Mouse (Mus musculus): ENCODE results near the gene Taar1. TPM values are rescaled to one million over a fixed set of nuclear protein-coding genes. Genes with fewer than 3 reads are reported as not detected.

Taar1 gene
- polyA plus RNA-seq (2015; fragmentation: Nextera tagmentation; extraction: Ambion mirVana): not detected in 2 replicates

GRCm38 (mm10) chr10:23920056-23920455 is at the start of gene Taar1:
TSS of gene Taar1 (plus strand) at chr10:23920356.
- Histone ChIP-seq H3K4me2 (ENCODE audit: low read length) (no peak within 1 kb of the TSS), H3K4me1 (replicated peaks; ENCODE audit: control insufficient read depth, insufficient read depth, low read length) (no peaks in the 10 kb centered on the region), H3K9me3 (ENCODE audit: control insufficient read depth, low read length) (no peaks in the 10 kb centered on the region), H3K9ac (replicated peaks; ENCODE audit: low read depth, low read length) (no peak within 1 kb of the TSS), H3K4me3 (replicated peaks; ENCODE audit: low read length) (no peak within 1 kb of the TSS), H3K27ac (ENCODE audit: low read length) (no peak within 1 kb of the TSS), H3K27me3 (replicated peaks; ENCODE audit: control insufficient read depth, insufficient read depth, low read length) (no peaks in the 10 kb centered on the region), H3K36me3 (ENCODE audit: control insufficient read depth, insufficient read depth) (no peaks in the 10 kb centered on the region)
- ATAC-seq: no peak
- WGBS: 92% methylated on average over 4 of the region's 4 CpGs

GRCm38 (mm10) chr10:23880695-23881094 is 39.5 kb upstream of the Taar1 start:
- no peak for ATAC-seq
- Histone ChIP-seq H3K4me1 (replicated peaks; ENCODE audit: control insufficient read depth, insufficient read depth, low read length) (no peaks in the 10 kb centered on the region), H3K9ac (replicated peaks; ENCODE audit: low read depth, low read length) (no peak overlapping the region), H3K4me2 (ENCODE audit: low read length) (no peak overlapping the region), H3K4me3 (replicated peaks; ENCODE audit: low read length) (no peak overlapping the region), H3K27ac (ENCODE audit: low read length) (no peak overlapping the region), H3K9me3 (ENCODE audit: control insufficient read depth, low read length) (no peaks in the 10 kb centered on the region), H3K27me3 (replicated peaks; ENCODE audit: control insufficient read depth, insufficient read depth, low read length) (no peaks in the 10 kb centered on the region), H3K36me3 (ENCODE audit: control insufficient read depth, insufficient read depth) (no peaks in the 10 kb centered on the region)
- 92% methylated on average over 6 of the region's 6 CpGs for WGBS

GRCm38 (mm10) chr10:23884910-23885309 is 35.2 kb upstream of the Taar1 start:
- WGBS: 89% methylated on average over 1 of the region's 1 CpGs
- H3K27ac ChIP-seq (ENCODE audit: low read length): no peak overlapping the region
- H3K4me2 ChIP-seq (ENCODE audit: low read length): no peak overlapping the region
- H3K9ac ChIP-seq (replicated peaks; ENCODE audit: low read depth, low read length): no peak overlapping the region
- H3K4me1 ChIP-seq (replicated peaks; ENCODE audit: control insufficient read depth, insufficient read depth, low read length): no peaks in the 10 kb centered on the region
- H3K4me3 ChIP-seq (replicated peaks; ENCODE audit: low read length): no peak overlapping the region
- H3K36me3 ChIP-seq (ENCODE audit: control insufficient read depth, insufficient read depth): no peaks in the 10 kb centered on the region
- H3K9me3 ChIP-seq (ENCODE audit: control insufficient read depth, low read length): no peaks in the 10 kb centered on the region
- ATAC-seq: no peak
- no peaks in the 10 kb centered on the region for H3K27me3 ChIP-seq (replicated peaks; ENCODE audit: control insufficient read depth, insufficient read depth, low read length)

GRCm38 (mm10) chr10:23886060-23886459 is 34.1 kb upstream of the Taar1 start:
- Histone ChIP-seq H3K27ac (ENCODE audit: low read length) (no peak overlapping the region), H3K4me2 (ENCODE audit: low read length) (no peak overlapping the region), H3K36me3 (ENCODE audit: control insufficient read depth, insufficient read depth) (no peaks in the 10 kb centered on the region), H3K9ac (replicated peaks; ENCODE audit: low read depth, low read length) (no peak overlapping the region), H3K4me1 (replicated peaks; ENCODE audit: control insufficient read depth, insufficient read depth, low read length) (no peaks in the 10 kb centered on the region), H3K9me3 (ENCODE audit: control insufficient read depth, low read length) (no peaks in the 10 kb centered on the region), H3K4me3 (replicated peaks; ENCODE audit: low read length) (no peak overlapping the region), H3K27me3 (replicated peaks; ENCODE audit: control insufficient read depth, insufficient read depth, low read length) (no peaks in the 10 kb centered on the region)
- no peak for ATAC-seq
- 80% methylated on average over 3 of the region's 3 CpGs for WGBS

- no peak overlapping the region for H3K9ac ChIP-seq (replicated peaks; ENCODE audit: low read depth, low read length)
- no peak overlapping the region for H3K4me3 ChIP-seq (replicated peaks; ENCODE audit: low read length)
- no peaks in the 10 kb centered on the region for H3K9me3 ChIP-seq (ENCODE audit: control insufficient read depth, low read length)
- H3K27me3 ChIP-seq (replicated peaks; ENCODE audit: control insufficient read depth, insufficient read depth, low read length): no peaks in the 10 kb centered on the region
- 87% methylated on average over 1 of the region's 1 CpGs for WGBS
- H3K4me2 ChIP-seq (ENCODE audit: low read length): no peak overlapping the region
- no peak overlapping the region for H3K27ac ChIP-seq (ENCODE audit: low read length)
- H3K4me1 ChIP-seq (replicated peaks; ENCODE audit: control insufficient read depth, insufficient read depth, low read length): no peaks in the 10 kb centered on the region
- no peak for ATAC-seq
- no peaks in the 10 kb centered on the region for H3K36me3 ChIP-seq (ENCODE audit: control insufficient read depth, insufficient read depth)
Observed at GRCm38 (mm10) chr10:23892987-23893386, 27.2 kb upstream of the Taar1 start.

GRCm38 (mm10) chr10:23894601-23895349 is 25.4 kb upstream of the Taar1 start, which contains the start of gene Vnn1:
TSS of gene Vnn1 (plus strand) at chr10:23894688.
- Histone ChIP-seq H3K4me1 (replicated peaks; ENCODE audit: control insufficient read depth, insufficient read depth, low read length) (no peaks in the 10 kb centered on the region), H3K36me3 (ENCODE audit: control insufficient read depth, insufficient read depth) (no peaks in the 10 kb centered on the region), H3K9ac (replicated peaks; ENCODE audit: low read depth, low read length) (no peak within 1 kb of the TSS)

GRCm38 (mm10) chr10:23895376-23895775 is 24.8 kb upstream of the Taar1 start:
- no peaks in the 10 kb centered on the region for H3K9me3 ChIP-seq (ENCODE audit: control insufficient read depth, low read length)
- no peak overlapping the region for H3K9ac ChIP-seq (replicated peaks; ENCODE audit: low read depth, low read length)
- no peaks in the 10 kb centered on the region for H3K4me1 ChIP-seq (replicated peaks; ENCODE audit: control insufficient read depth, insufficient read depth, low read length)
- ATAC-seq: no peak
- no peak overlapping the region for H3K4me2 ChIP-seq (ENCODE audit: low read length)
- no peak overlapping the region for H3K4me3 ChIP-seq (replicated peaks; ENCODE audit: low read length)
- H3K27me3 ChIP-seq (replicated peaks; ENCODE audit: control insufficient read depth, insufficient read depth, low read length): no peaks in the 10 kb centered on the region
- no peak overlapping the region for H3K27ac ChIP-seq (ENCODE audit: low read length)
- WGBS: 89% methylated on average over 7 of the region's 7 CpGs
- no peaks in the 10 kb centered on the region for H3K36me3 ChIP-seq (ENCODE audit: control insufficient read depth, insufficient read depth)

More at GRCm38 (mm10) chr10:23894601-23895349, 25.4 kb upstream of the Taar1 start, which contains the start of gene Vnn1:
- no peak within 1 kb of the TSS for H3K4me3 ChIP-seq (replicated peaks; ENCODE audit: low read length)
- H3K9me3 ChIP-seq (ENCODE audit: control insufficient read depth, low read length): no peaks in the 10 kb centered on the region
- no peak within 1 kb of the TSS for H3K27ac ChIP-seq (ENCODE audit: low read length)
- peak within 1 kb of the TSS; percentile 29 for H3K4me2 ChIP-seq (ENCODE audit: low read length)
- ATAC-seq: no peak
- 45% methylated on average over 21 of the region's 21 CpGs for WGBS
- no peaks in the 10 kb centered on the region for H3K27me3 ChIP-seq (replicated peaks; ENCODE audit: control insufficient read depth, insufficient read depth, low read length)

- 13% methylated on average over 3 of the region's 3 CpGs for WGBS
- no peaks in the 10 kb centered on the region for H3K9me3 ChIP-seq (ENCODE audit: control insufficient read depth, low read length)
Observed at GRCm38 (mm10) chr10:23901119-23901518, 19.0 kb upstream of the Taar1 start.

GRCm38 (mm10) chr10:23905661-23906060 is 14.5 kb upstream of the Taar1 start:
- Histone ChIP-seq H3K4me1 (replicated peaks; ENCODE audit: control insufficient read depth, insufficient read depth, low read length) (no peaks in the 10 kb centered on the region; the same call in 1 of the 2 replicates), H3K9ac (replicated peaks; ENCODE audit: low read depth, low read length) (no peak overlapping the region), H3K27ac (ENCODE audit: low read length) (no peak overlapping the region), H3K36me3 (ENCODE audit: control insufficient read depth, insufficient read depth) (no peaks in the 10 kb centered on the region), H3K4me2 (ENCODE audit: low read length) (no peak overlapping the region), H3K4me3 (replicated peaks; ENCODE audit: low read length) (no peak overlapping the region), H3K27me3 (replicated peaks; ENCODE audit: control insufficient read depth, insufficient read depth, low read length) (no peaks in the 10 kb centered on the region), H3K9me3 (ENCODE audit: control insufficient read depth, low read length) (no peaks in the 10 kb centered on the region)
- no peak for ATAC-seq
- 97% methylated on average over 1 of the region's 1 CpGs for WGBS

More at GRCm38 (mm10) chr10:23901119-23901518, 19.0 kb upstream of the Taar1 start:
- H3K4me2 ChIP-seq (ENCODE audit: low read length): no peak overlapping the region
- no peak overlapping the region for H3K4me3 ChIP-seq (replicated peaks; ENCODE audit: low read length)
- H3K9ac ChIP-seq (replicated peaks; ENCODE audit: low read depth, low read length): no peak overlapping the region
- no peaks in the 10 kb centered on the region; the same call in 1 of the 2 replicates for H3K4me1 ChIP-seq (replicated peaks; ENCODE audit: control insufficient read depth, insufficient read depth, low read length)
- H3K27ac ChIP-seq (ENCODE audit: low read length): no peak overlapping the region
- H3K36me3 ChIP-seq (ENCODE audit: control insufficient read depth, insufficient read depth): no peaks in the 10 kb centered on the region
- H3K27me3 ChIP-seq (replicated peaks; ENCODE audit: control insufficient read depth, insufficient read depth, low read length): no peaks in the 10 kb centered on the region
- peak; percentile 78 for ATAC-seq
